Mouse (Mus musculus) layer of hippocampus, postnatal 25 days (tissue): Measurements from ENCODE around the gene Sh3gl1. TPM values are rescaled to one million over a fixed set of nuclear protein-coding genes. Genes with fewer than 3 reads are reported as not detected.
A peak's percentile ranks its signal among the peaks of the same experiment; 100 is the strongest.

Source experiments
- DNase-seq, 2 experiments: peaks; one replicate each; pipeline ENCODE4 v3.0.0; 2022; ENCODE audit warnings: mixed read lengths in 2 of 2, low spot score in 1 of 2; ENCODE audit errors: extremely low spot score in 1 of 2
- total RNA-seq, 2 experiments: library from RNA; stranded (reverse); gene quantifications; 2 replicates each; pipeline ENCODE4 v1.2.3; 2021

Sh3gl1 gene
- total RNA-seq, 2 experiments from 2014 or later, result 63.1 to 64.0 TPM

DNA sequence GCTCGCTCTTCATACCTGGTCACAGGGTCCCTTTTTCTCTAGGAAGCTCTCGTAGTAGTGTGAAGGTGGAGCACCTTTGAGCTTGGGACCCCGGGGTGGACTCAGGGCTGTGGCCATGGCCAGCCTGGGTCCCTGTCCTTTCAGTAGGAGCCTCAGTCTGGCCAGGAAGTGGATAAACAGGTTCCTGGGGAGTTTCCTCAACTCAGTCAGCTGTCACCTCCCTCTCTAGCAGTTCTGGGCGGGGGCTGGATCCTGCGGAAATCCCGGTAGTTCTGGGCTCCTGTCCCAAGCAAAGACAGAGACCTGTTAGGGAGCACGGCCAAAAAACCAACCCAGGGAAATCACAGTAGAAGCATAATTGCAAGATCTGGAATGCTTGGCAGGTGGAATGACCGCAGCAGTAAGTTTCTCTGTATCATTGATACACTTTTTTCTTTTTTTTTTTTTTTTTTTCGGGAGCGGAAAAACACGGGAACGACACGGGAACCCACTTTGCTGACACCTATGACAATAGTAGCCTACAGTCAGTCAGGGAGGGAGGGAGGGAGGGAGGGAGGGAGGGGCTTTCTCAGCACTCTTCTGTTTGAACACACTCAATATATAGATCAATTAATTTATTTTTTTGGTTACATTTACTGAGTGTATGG, 30.9 kb downstream of the Sh3gl1 start, which contains the start of the genes Stap2 and Mpnd:
Gene Stap2, minus strand, starts transcription at position 170 of the 647 bp plus-strand sequence.
Gene Mpnd, plus strand, starts transcription at position 297 of the 647 bp plus-strand sequence.
- no peak for DNase-seq

DNA sequence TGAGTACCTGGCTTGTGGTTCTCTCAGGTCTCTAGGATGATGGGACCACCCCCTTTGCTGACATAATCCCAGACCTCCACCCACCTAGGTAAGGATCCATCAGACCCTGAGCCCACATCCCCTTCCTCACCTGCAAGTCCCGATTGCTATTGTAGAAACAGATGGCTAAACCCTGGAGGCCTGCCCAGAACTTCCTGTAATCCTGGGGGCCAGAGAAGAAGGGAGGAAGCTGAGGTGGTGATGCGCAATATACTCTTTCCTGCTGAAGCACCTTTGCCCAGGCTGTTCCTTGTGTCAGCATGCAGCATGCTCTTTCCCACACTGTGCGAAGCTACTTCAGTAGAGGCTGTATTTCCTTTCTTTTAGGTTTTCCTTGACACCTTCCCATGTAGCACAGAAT, 33.4 kb downstream of the Sh3gl1 start:
- DNase-seq, result no peak

DNA sequence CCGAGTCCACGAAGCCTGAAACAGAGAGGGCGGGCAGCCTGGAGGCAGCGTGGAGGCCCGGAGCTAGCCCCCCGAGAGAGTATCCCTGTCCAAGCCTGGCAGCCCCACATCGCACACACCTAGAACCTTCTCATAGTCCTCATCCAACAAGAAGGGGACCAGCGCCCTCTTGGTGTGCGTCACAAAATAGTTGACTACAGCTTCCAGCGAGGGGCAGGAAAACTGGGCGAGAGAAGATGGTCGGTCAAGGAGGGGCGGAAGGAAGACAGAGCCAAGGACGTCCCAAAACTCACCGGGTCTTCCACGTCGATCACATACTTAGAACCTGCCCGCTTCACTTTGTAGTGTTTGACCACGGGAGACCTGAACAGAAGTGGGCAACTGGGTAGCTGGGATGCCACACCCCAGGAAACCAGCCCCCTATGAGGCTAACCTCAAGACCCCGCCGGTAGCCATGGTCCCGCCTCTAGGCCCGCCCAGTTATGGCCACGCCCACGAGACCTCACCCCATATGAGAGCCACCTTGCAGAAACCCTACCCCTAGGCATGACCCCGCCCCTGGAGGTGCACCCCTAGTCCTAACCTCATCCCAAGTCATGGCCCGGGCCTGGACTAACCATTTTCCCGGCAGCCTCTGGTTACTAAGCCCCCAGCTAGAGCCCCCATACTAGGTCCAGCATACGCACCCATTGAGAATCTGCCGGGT, 36.5 kb downstream of the Sh3gl1 start:
- DNase-seq, result no peak

DNA sequence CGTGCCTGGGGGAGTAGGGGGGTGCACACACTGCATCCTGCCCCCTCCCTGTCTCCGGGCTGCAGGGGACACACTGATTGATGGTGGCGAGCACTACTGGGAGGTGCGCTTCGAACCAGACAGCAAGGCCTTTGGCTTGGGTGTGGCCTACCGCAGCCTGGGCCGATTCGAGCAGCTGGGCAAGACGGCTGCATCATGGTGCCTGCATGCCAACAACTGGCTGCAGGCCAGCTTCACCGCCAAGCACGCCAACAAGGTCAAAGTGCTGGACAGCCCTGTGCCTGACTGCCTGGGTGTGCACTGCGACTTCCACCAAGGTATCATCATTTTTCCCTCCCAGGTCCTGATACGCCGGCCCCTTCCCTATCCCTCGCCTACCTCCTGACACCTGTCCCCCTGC, 40.4 kb downstream of the Sh3gl1 start:
- no peak for DNase-seq

DNA sequence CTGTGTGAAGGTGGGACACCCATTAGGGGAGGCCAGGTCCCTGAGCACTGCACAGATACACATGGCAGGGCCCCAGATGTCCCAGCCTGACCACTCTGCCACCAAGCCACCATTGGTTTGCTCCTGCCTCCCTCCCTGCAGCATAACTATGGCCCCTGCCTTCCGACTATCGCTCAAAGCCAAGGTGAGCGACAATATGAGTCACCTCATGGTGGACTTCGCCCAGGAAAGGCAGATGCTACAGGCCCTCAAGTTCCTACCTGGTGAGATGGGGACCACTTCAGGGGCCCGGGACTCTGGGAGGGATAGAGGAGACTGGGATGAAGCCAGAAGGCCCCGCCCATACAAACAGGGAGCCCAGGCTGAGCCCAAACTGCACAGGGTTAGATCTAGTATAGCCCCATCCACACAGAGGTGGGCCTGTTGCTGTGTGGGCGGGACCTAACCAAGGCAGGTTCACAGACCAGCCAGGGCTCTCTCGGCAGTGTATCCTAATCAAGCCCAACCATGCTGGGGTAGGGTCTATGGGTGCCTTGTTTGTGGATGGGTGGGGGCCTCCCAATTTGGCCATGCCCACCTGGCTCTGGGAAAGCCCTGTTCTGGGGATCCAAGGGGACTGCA, 46.0 kb downstream of the Sh3gl1 start:
- no peak for DNase-seq

DNA sequence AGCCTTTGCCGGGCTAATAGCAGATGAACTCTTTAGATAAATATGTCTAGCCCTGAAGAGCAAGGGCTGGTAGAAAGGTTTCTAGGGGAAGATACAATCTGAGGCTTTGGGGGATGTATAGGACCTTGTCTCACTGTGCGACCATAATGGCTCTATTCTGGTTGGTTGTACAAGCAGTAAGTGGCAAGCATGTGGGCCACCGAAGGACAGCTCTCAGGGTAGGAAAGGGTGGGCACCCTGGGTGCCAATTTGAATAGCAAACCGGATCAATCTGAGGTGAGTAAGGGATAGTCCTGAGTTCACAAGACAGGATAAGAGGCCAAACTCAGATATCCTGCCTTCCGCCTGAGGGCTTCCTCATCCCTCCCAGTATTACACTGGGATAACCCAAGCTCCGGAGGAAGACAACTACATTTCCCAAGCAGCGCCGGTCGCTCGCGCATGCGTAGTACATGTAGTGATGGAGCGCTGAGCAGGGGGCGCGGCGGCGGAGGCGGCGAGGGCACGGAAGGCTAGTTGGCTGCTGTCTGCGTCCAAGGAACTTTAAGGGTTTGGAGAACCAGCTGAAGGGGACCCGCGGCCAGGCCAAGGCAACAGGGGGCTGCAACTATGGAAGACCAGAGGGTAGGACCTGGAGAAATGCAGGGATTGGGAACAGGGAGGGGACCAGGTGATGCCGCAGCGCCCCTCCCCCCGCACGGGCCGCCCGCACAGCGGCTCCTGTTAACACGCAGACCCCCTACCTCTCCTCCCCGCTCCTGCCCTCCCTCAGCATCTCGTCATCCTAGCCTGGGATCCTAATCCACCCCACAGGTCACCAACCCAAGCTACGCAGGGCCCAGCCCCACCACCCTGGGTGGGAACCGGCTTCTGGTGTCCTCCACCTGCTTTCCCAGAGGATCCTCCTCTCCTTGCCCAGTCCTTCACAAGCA, 50.1 kb downstream of the Sh3gl1 start, which contains the start of gene Fsd1:
Gene Fsd1, plus strand, starts transcription at position 480 of the 932 bp plus-strand sequence.
- DNase-seq, result peak; percentile 68 to 73

DNA sequence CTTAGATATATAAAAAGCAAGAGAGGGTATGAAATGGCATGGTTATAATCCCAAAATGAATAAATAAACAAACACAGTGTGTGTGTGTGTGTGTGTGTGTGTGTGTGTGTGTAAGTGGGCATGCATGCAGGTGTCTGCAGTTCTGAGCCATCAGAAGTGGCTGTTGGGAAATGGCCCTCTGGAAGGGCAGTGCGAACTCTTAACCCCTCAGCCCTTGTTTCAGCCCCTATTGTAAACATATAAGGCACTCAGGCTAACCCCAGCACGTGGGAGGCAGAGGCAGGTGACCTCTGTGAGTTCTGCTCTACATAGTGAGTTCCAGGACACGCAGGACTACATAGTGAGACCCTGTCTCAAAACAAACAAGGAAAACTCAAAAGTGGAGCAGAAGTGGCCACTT, 59.1 kb downstream of the Sh3gl1 start:
- DNase-seq, result no peak

DNA sequence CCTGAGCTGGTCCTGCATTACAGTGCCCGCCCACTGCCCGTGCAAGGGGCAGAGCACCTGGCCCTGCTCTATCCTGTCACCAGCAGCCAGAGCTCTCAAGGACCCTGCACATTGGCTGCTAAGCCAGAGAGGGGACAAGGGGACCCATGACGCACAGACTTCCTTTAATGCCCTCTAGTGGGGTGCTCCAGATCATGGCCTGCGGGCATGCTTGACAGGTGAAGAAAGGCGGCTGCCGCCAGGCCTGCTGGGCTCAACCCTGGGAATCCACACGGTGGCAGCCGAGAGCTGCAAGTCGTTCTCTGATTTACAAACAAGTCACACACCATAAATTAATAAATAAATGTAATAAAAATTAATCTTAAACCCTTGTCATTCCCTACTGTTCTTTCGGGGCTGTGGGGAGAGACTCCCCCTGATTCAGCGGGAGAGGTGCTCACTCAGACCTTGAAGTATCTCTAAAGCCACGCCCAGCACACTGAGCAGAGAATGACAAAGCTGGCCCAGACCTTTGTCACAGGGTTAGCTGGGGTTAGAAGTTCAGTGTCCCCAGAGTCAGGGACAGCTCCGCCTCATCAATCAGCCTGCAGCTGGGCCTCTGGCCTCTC, 60.1 kb downstream of the Sh3gl1 start:
- DNase-seq, result peak; percentile 68 to 84

DNA sequence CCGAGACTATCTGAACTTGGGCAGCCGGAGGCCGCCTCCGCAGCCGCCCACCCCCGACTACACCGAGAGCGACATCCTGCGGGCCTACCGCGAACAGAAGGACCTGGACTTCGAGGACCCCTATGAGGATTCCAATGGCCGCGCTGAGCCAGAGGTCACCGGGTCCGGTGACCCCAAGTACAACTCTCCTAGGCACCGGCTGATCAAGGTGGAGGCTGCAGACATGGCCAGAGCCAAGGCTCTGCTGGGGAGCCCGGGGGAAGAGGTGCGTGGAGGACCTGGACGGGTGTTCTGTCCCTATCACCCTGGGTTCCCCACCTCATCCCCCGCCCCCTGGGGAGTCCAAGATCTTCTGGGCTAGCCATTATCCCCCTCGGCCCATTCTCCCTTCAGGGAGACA, 65.0 kb downstream of the Sh3gl1 start:
- no peak for DNase-seq

DNA sequence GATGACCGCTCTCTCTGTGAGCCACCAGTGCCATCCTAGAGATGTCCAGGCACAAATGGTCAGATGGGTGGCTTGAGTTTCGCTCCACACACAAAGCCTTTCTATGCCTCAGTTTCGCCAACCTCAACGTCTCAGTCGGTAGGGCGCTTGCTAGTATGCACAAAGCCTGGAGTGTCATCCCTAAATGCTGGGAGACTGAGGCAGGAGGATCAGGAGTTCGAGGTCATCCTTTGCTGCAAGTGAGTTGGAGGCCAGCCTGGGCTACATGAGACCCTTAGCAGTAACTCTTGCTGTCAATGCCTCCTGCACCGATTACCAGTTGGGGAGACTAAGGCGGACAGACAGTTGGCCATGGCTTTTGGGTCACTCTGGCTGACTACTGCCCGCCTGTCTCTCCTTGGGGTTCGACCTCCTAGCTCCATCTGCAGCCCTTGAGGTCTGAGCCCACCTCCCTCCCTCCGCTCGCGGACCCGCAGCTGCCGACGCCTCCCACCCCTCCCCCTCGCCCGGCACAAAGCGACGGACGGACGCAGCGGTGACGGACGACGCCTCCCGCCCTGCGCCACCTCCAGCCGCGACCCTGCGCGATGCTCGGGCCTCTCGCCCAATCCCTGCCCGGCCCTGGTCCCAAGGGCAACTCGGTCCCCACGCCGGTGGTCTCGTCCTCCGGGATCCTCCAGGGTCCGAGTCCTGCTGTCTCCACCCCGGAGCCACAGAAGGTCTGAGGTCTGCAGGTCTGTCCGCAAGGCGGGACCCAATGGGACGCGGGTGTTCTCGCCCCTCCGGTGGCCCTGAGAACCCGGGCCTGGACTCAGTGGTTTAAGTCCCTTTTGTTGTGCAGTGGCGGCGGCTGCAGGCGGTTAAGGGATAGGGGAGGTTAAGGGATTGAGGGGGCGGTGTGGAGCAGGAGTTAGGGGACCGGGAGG, 66.2 kb downstream of the Sh3gl1 start, which contains the start of gene Shd:
Gene Shd, plus strand, starts transcription at position 502 of the 926 bp plus-strand sequence.
- peak in 1 of 2 experiments; percentile 24 for DNase-seq

DNA sequence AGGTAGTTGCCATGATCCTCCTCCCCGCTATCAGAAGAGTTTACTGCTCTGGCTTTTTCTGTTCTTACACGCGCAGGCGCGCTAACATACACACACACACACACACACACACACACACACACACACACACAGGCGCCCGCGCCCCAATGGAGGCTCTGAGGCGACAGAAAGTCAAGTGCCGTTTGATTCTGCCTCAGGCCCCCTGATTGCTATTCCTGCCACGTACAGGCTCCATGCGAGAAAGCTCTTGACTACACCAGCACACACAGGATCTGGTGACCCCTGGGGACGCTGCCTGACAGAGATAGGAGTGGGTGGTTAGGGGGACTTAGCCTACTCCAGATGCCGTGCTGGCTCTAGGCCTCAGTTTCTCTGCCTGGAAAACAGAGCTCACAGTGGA, 66.9 kb downstream of the Sh3gl1 start:
- DNase-seq, result peak in 1 of 2 experiments; percentile 47

DNA sequence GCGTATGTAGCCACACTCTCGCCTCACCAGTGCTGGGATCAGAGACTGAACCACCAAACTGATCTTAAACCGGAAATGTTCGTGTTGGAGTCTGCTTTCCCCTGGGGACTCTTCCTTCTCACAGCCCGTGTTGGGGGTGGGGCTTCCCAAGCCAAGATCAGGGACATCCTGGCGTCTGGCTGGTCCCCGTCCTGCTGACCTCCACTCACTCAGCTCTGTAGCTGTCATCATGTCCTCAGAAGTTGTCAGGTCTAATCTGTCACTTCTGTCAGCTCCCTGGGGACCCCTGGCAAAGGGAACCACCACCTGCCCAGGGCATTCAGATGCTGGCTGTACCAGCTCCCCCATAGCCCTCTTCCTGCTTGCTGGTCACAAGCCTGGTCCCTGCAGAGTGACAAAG, 68.2 kb downstream of the Sh3gl1 start:
- DNase-seq, result no peak

DNA sequence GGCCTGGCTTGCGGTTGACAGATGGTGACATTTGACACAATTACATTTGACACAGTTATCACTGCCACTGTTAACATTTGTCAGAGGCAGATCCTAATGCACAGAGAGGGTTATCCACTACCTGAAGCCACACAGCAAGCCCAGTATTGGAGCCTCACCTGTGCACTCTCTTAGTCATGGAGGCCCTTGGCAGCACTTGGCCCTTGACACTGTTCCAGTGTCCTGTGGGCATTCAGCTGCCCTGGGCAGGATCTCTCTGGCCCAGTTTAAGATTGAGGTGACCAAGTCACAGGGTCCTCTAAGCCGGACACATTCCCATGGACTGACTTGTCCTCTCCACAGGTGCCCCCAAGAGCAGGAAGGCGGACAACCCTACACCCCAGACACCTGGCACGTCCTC, 69.2 kb downstream of the Sh3gl1 start:
- DNase-seq, result no peak

Other genes starting within 250 kb of the Sh3gl1 start
- gene Zfp119a, start 157.7 kb downstream of the Sh3gl1 start, total RNA-seq, result 1 to 10 TPM; 6.1 to 7.0 TPM
- 1 to 10 TPM; 5.8 TPM for gene Zfp959, start 144.5 kb downstream of the Sh3gl1 start, total RNA-seq
- gene Zfp119b, start 87.1 kb downstream of the Sh3gl1 start, total RNA-seq, result 1 to 10 TPM; 3.1 to 3.4 TPM
- gene Ebi3, start 84.0 kb downstream of the Sh3gl1 start, total RNA-seq, result 1 to 10 TPM; 2.3 to 2.8 TPM
- 10 to 100 TPM; 16.7 to 16.9 TPM for gene Yju2, start 77.5 kb downstream of the Sh3gl1 start, total RNA-seq
- gene Shd, start 66.2 kb downstream of the Sh3gl1 start, total RNA-seq, result 10 to 100 TPM; 24.3 to 29.0 TPM
- 10 to 100 TPM; 72.4 to 82.6 TPM for gene Fsd1, start 50.1 kb downstream of the Sh3gl1 start, total RNA-seq
- gene Stap2, start 31.1 kb downstream of the Sh3gl1 start, total RNA-seq, result 1 to 10 TPM; 2.7 to 3.2 TPM
- 100 to 1,000 TPM; 110 to 116 TPM for gene Mpnd, start 30.9 kb downstream of the Sh3gl1 start, total RNA-seq
- 1 to 10 TPM; 3.9 to 4.9 TPM for gene Chaf1a, start 3.8 kb upstream of the Sh3gl1 start, total RNA-seq
- gene Ubxn6, start 38.4 kb upstream of the Sh3gl1 start, total RNA-seq, result 10 to 100 TPM; 83.3 to 87.4 TPM
- gene Hdgfl2, start 43.0 kb upstream of the Sh3gl1 start, total RNA-seq, result 100 to 1,000 TPM in 1 of 2 experiments, 10 to 100 TPM in 1; 96.4 to 126 TPM
- 1 to 10 TPM in 1 of 2 experiments, under 1 TPM in 1; 0.68 to 2.4 TPM for gene Plin4, start 73.2 kb upstream of the Sh3gl1 start, total RNA-seq
- gene Plin5, start 81.0 kb upstream of the Sh3gl1 start, total RNA-seq, result under 1 TPM; 0.30 to 0.85 TPM
- 1 to 10 TPM; 1.1 to 1.4 TPM for gene Lrg1, start 85.4 kb upstream of the Sh3gl1 start, total RNA-seq
- 100 to 1,000 TPM; 141 to 143 TPM for gene Sema6b, start 103.7 kb upstream of the Sh3gl1 start, total RNA-seq
- 1 to 10 TPM; 5.4 to 6.6 TPM for gene Tnfaip8l1, start 125.8 kb upstream of the Sh3gl1 start, total RNA-seq
- 10 to 100 TPM; 39.4 to 41.4 TPM for gene Mydgf, start 147.3 kb upstream of the Sh3gl1 start, total RNA-seq
- gene Dpp9, start 182.3 kb upstream of the Sh3gl1 start, total RNA-seq, result 10 to 100 TPM; 64.7 to 67.3 TPM
- 10 to 100 TPM; 36.1 to 37.0 TPM for gene Fem1a, start 220.2 kb upstream of the Sh3gl1 start, total RNA-seq
- 1 to 10 TPM; 5.5 to 6.0 TPM for gene Ticam1, start 240.2 kb upstream of the Sh3gl1 start, total RNA-seq